Mouse (Mus musculus) 3134 (cell line): ENCODE results near the gene Ppp2r3a.

Experiments used
- DNase-seq: peaks from one replicate; pipeline ENCODE4 v3.0.0-alpha.2; 2011; ENCODE audit warnings: low spot score; ENCODE audit not compliant: insufficient read length; ENCODE audit errors: extremely low read depth

Gene Ppp2r3a

GRCm38 (mm10) chr9:101076095-101076875 lies 175.3 kb downstream of the Ppp2r3a start:
- peak; percentile 56 for DNase-seq

- DNase-seq, result no peak
Observed at GRCm38 (mm10) chr9:101075694-101076093, 175.9 kb downstream of the Ppp2r3a start.

GRCm38 (mm10) chr9:101075091-101075581 lies 176.5 kb downstream of the Ppp2r3a start:
- DNase-seq, result no peak

- DNase-seq, result peak; percentile 78
Observed at GRCm38 (mm10) chr9:101074332-101075021, 177.1 kb downstream of the Ppp2r3a start.

- DNase-seq, result no peak
Observed at GRCm38 (mm10) chr9:101073987-101074331, 177.6 kb downstream of the Ppp2r3a start, which contains the start of gene Msl2. TSS of gene Msl2 (plus strand) at chr9:101074101.

GRCm38 (mm10) chr9:101073041-101073986 lies 178.3 kb downstream of the Ppp2r3a start:
- DNase-seq, result peak; percentile 99

- DNase-seq, result no peak
Observed at GRCm38 (mm10) chr9:101072506-101072905, 179.1 kb downstream of the Ppp2r3a start.

- no peak for DNase-seq
Observed at GRCm38 (mm10) chr9:101069781-101070180, 181.8 kb downstream of the Ppp2r3a start.

- no peak for DNase-seq
Observed at GRCm38 (mm10) chr9:101065076-101065602, 186.5 kb downstream of the Ppp2r3a start.

- no peak for DNase-seq
Observed at GRCm38 (mm10) chr9:101062253-101062780, 189.3 kb downstream of the Ppp2r3a start.

- no peak for DNase-seq
Observed at GRCm38 (mm10) chr9:101061035-101061434, 190.6 kb downstream of the Ppp2r3a start.

- no peak for DNase-seq
Observed at GRCm38 (mm10) chr9:101057156-101057555, 194.4 kb downstream of the Ppp2r3a start.
